Mouse (Mus musculus) C2C12 (cell line): Measurements from ENCODE around the gene Unc45a. TPM values are rescaled to one million over a fixed set of nuclear protein-coding genes. Genes with fewer than 3 reads are reported as not detected.

ENCODE experiments used
- H3K27me3 ChIP-seq: one replicate; pipeline ENCODE4 v1.6.1; 2011; ENCODE audit not compliant: control insufficient read depth, insufficient read depth, insufficient read length
- H3K36me3 ChIP-seq: one replicate; pipeline ENCODE4 v1.6.1; 2011; ENCODE audit not compliant: control insufficient read depth, insufficient read depth
- H3K4me3 ChIP-seq: one replicate; pipeline ENCODE4 v1.5.1; 2011; ENCODE audit warnings: mild to moderate bottlenecking, control low read depth; ENCODE audit not compliant: poor library complexity, insufficient read depth, severe bottlenecking
- H3K79me2 ChIP-seq: one replicate; pipeline ENCODE4 v1.6.1; 2011; ENCODE audit not compliant: control insufficient read depth, insufficient read depth
- H3K79me3 ChIP-seq: one replicate; pipeline ENCODE4 v1.6.1; 2011; ENCODE audit warnings: low read depth, control low read depth
- H3ac ChIP-seq: one replicate; pipeline ENCODE3; 2011; ENCODE audit warnings: low read depth; ENCODE audit not compliant: control insufficient read depth, insufficient read length
- CEBPB ChIP-seq: IDR thresholded peaks from one replicate; pipeline ENCODE4 v1.6.1; 2011; ENCODE audit warnings: low read depth, mild to moderate bottlenecking, control low read depth, moderate library complexity
- CTCF ChIP-seq: IDR thresholded peaks from one replicate; pipeline ENCODE4 v1.5.1; 2011; ENCODE audit not compliant: control insufficient read depth, insufficient read depth, insufficient read length
- FOSL1 ChIP-seq: IDR thresholded peaks from one replicate; pipeline ENCODE4 v1.8.0; 2011; ENCODE audit warnings: mild to moderate bottlenecking, low read length; ENCODE audit not compliant: poor library complexity, insufficient read depth, severe bottlenecking
- MAX ChIP-seq: IDR thresholded peaks from one replicate; pipeline ENCODE4 v1.6.1; 2011; ENCODE audit warnings: mild to moderate bottlenecking, control low read depth
- MYOD1 ChIP-seq: IDR thresholded peaks from one replicate; pipeline ENCODE4 v1.6.1; 2011; ENCODE audit warnings: low read depth; ENCODE audit not compliant: control insufficient read depth, insufficient read length
- MYOG ChIP-seq: IDR thresholded peaks from one replicate; pipeline ENCODE4 v1.6.1; 2011; ENCODE audit not compliant: control insufficient read depth, insufficient read length; ENCODE audit errors: extremely low read depth
- USF1 ChIP-seq: IDR thresholded peaks from one replicate; pipeline ENCODE4 v1.6.1; 2011; ENCODE audit warnings: low read depth, mild to moderate bottlenecking, control low read depth, moderate library complexity
- polyA plus RNA-seq: library from polyadenylated mRNA; unstranded; fragments of >200 nt; fragmentation: generic; extraction: Trizol; gene quantifications from one replicate; pipeline ENCODE4 v1.2.1, GENCODE M21; 2012; ENCODE audit warnings: missing spikeins

The Unc45a gene
- polyA plus RNA-seq, 1 experiment, result 46.9 TPM

- Histone ChIP-seq H3K79me2 (no peaks in the 10 kb centered on the region), H3K79me3 (no peaks in the 10 kb centered on the region), H3ac (no peak overlapping the region), H3K27me3 (no peaks in the 10 kb centered on the region), H3K4me3 (no peak overlapping the region), H3K36me3 (peaks cover 8% of the 10 kb centered on the region)
- no peak for TF ChIP-seq MYOD1
- TF ChIP-seq USF1, result no peak
- TF ChIP-seq FOSL1, result no peak
- no peak for TF ChIP-seq MAX
- TF ChIP-seq MYOG, result no peak
- no peak for TF ChIP-seq CEBPB
- no peak for TF ChIP-seq CTCF
These were observed 28.7 kb upstream of the Unc45a start for GRCm38 (mm10) chr7:80369461-80369860.

DNA sequence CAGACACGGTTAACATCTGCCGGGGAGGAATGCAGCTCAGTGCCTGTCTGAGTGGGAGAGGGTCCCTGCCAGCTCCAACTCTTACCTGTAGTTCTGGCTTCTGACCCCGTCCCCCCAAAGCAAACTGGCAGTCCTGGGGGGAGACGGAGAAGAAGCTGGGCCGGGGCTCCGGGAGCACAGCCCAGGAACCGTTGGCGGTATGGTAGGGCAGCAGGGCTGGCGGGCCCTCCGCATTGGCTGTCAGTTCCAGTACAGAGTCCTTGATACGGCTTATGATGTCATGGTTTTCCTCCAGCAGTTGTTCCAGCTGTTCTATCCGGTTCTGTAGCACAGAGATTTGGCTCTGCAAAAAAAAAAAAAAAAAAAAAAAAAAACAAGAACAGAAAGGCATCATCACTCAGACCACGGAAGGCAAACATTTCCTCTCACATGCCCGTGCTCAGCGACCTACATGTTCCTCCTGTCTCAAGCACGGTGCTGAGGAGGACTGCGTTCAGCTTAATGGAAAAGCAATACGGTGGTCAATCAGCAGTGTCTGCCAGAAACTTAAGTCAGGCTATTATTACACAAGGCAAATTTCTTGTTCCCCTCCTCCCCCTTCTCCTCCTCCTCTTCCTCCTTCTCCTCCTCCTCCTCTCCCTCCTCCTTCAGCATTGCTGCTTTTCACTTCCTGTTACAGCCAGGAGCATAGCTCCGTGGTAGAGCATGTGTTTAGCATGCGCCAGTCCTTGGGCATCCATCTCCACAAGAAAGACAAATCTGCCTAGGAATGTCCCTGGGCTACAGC is 28.0 kb upstream of the Unc45a start:
- no peaks in the 10 kb centered on the region for H3K27me3 ChIP-seq
- peaks cover 8% of the 10 kb centered on the region for H3K36me3 ChIP-seq
- no peak overlapping the region for H3K4me3 ChIP-seq
- no peaks in the 10 kb centered on the region for H3K79me3 ChIP-seq
- no peak overlapping the region for H3ac ChIP-seq
- TF ChIP-seq FOSL1 (no peak), CTCF (no peak), MYOD1 (no peak), CEBPB (no peak), MAX (no peak), MYOG (no peak), USF1 (no peak)
- H3K79me2 ChIP-seq, result no peaks in the 10 kb centered on the region

DNA sequence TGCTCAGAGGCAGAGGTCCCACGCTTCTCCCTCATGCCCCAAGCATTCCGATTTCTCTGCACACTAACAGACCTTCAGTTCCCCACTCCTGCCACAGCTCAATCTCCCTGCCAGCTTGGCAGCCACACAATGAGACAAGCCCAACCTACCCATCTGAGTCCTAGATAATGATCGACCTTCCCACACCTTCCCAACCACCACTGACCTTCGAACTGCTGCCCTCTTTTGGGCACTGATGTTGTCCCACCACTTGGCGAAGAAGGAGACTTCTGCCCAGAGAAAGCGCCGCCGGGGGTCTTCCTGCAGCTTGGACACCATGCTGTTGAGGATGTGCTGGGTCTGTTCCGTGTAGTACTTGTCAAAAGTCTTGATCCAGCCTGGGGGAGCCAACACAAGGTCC is 27.2 kb upstream of the Unc45a start:
- no peaks in the 10 kb centered on the region for H3K27me3 ChIP-seq
- H3K36me3 ChIP-seq, result peaks cover 8% of the 10 kb centered on the region
- no peaks in the 10 kb centered on the region for H3K79me2 ChIP-seq
- H3K4me3 ChIP-seq, result no peak overlapping the region
- no peaks in the 10 kb centered on the region for H3K79me3 ChIP-seq
- no peak overlapping the region for H3ac ChIP-seq
- TF ChIP-seq CEBPB, result no peak
- TF ChIP-seq MYOG, result no peak
- TF ChIP-seq CTCF, result no peak
- no peak for TF ChIP-seq FOSL1
- TF ChIP-seq USF1, result no peak
- no peak for TF ChIP-seq MYOD1
- no peak for TF ChIP-seq MAX

- peaks cover 8% of the 10 kb centered on the region for H3K36me3 ChIP-seq
- H3K79me3 ChIP-seq, result no peaks in the 10 kb centered on the region
- no peak overlapping the region for H3K4me3 ChIP-seq
- H3K27me3 ChIP-seq, result no peaks in the 10 kb centered on the region
- TF ChIP-seq MAX (no peak), CEBPB (no peak), MYOD1 (no peak), CTCF (no peak), MYOG (no peak), FOSL1 (no peak), USF1 (no peak)
- H3ac ChIP-seq, result no peak overlapping the region
- no peaks in the 10 kb centered on the region for H3K79me2 ChIP-seq
These were observed 26.4 kb upstream of the Unc45a start for GRCm38 (mm10) chr7:80367232-80367631.

GRCm38 (mm10) chr7:80365759-80366158 is 25.0 kb upstream of the Unc45a start:
- Histone ChIP-seq H3ac (no peak overlapping the region), H3K79me2 (no peaks in the 10 kb centered on the region), H3K79me3 (no peaks in the 10 kb centered on the region), H3K27me3 (no peaks in the 10 kb centered on the region), H3K4me3 (no peak overlapping the region), H3K36me3 (peaks cover 12% of the 10 kb centered on the region)
- TF ChIP-seq MYOG (no peak), CEBPB (no peak), USF1 (no peak), MYOD1 (no peak), FOSL1 (no peak), CTCF (no peak), MAX (no peak)
